30 mouse cellular contexts compared by ENCODE assay signal in the genomic region with DNA sequence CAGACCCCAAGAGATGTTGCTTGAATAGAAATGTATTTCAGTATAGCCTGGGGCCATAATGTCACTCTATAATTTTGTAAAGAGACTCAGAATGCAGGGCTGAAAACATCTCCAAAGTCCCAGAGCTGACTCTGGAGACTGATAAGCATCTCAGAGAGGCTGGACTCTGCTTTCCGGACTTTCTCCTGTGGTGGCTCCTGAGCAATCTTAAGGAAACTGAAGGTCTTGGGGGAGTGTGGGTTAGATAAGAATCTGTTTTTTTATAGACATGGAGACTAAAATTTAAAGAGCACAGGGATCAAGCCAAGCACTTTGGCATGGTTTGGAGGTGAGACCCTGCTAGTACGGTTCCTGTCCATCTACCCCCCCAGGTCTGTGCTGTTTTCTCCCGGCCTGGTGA.
DNase-seq lines count a peak whose midpoint lies in the region; ATAC-seq and TF ChIP-seq lines count a peak whose summit lies in the region.
"Had no signal": no experiment of that assay in that cellular context is flagged by ENCODE, and none has a peak within 500 bp of the region (broad histone marks: within the 10 kb centered on the region; RNA-seq: fewer than 3 reads in every experiment).

No protein-coding gene starts in this region.

- no peak overlapping the region for H3K9ac ChIP-seq in lung, embryonic 15.5 days
- H3K9ac ChIP-seq in lung, postnatal 0 days (replicated peaks; ENCODE audit: low read depth) = no peak overlapping the region
- H3K9ac ChIP-seq in forebrain, embryonic 16.5 days (replicated peaks; ENCODE audit: low read depth, low read length) = no peak overlapping the region
- H3K9ac ChIP-seq: embryonic facial prominence, embryonic 13.5 days; embryonic facial prominence, embryonic 15.5 days; forebrain, embryonic 12.5 days; forebrain, postnatal 0 days had no signal

- TF ChIP-seq EP300 in lung, postnatal 0 days (IDR thresholded peaks at IDR 0.05) = no peak

- no peak for TF ChIP-seq POLR2A in lung, adult 2 months (IDR thresholded peaks at IDR 0.05; ENCODE audit: borderline replicate concordance, extremely low read depth, low read depth, low read length)

- no peak for TF ChIP-seq CTCF in lung, adult 2 months (IDR thresholded peaks at IDR 0.05; ENCODE audit: insufficient read depth, low read length)
- TF ChIP-seq CTCF in lung, postnatal 0 days (IDR thresholded peaks at IDR 0.05) = no peak

- WGBS in lung, embryonic 15.5 days = 45% methylated on average over 3 of the region's 3 CpGs
- 60% methylated on average over 3 of the region's 3 CpGs for WGBS in lung, adult 2 months
- WGBS in lung, postnatal 0 days = 53% methylated on average over 3 of the region's 3 CpGs
- WGBS in forebrain, embryonic 16.5 days = 92% methylated on average over 3 of the region's 3 CpGs

- no peak overlapping the region for H3K4me2 ChIP-seq in lung, embryonic 15.5 days
- no peak overlapping the region for H3K4me2 ChIP-seq in lung, postnatal 0 days (replicated peaks; ENCODE audit: low read depth, low read length)
- no peak overlapping the region for H3K4me2 ChIP-seq in forebrain, embryonic 16.5 days (ENCODE audit: low read length)
- H3K4me2 ChIP-seq: embryonic facial prominence, embryonic 13.5 days; embryonic facial prominence, embryonic 15.5 days; forebrain, embryonic 12.5 days had no signal

- no peak for ATAC-seq in lung, embryonic 15.5 days (ENCODE audit: borderline replicate concordance, extremely low read depth, low FRiP score, low TSS enrichment)
- peak; percentile 62 for ATAC-seq in lung, postnatal 0 days
- ATAC-seq in common myeloid progenitor, adult 5-6 weeks (replicated peaks; ENCODE audit: low read depth, poor library complexity, severe bottlenecking) = peak; percentile 53
- no peak for ATAC-seq in forebrain, embryonic 16.5 days
- ATAC-seq: activated CD4-positive, CD25-positive, alpha-beta regulatory T cell, adult 4 months; CD4-positive, CD25-positive, alpha-beta regulatory T cell, adult 4 months; forebrain, embryonic 14.5 days; forebrain, postnatal 0 days; Patski had no signal

- no peaks in the 10 kb centered on the region for H3K27me3 ChIP-seq in lung, embryonic 15.5 days
- no peaks in the 10 kb centered on the region for H3K27me3 ChIP-seq in lung, postnatal 0 days (replicated peaks; ENCODE audit: insufficient read depth, low read length)
- peaks cover 19% of the 10 kb centered on the region; the same call in 1 of the 2 replicates for H3K27me3 ChIP-seq in forebrain, embryonic 16.5 days (replicated peaks; ENCODE audit: control insufficient read depth, insufficient read depth, low read length)
- H3K27me3 ChIP-seq: CH12.LX; embryonic facial prominence, embryonic 13.5 days; embryonic facial prominence, embryonic 15.5 days had no signal

- no peak overlapping the region for H3K4me3 ChIP-seq in lung, embryonic 15.5 days
- no peak overlapping the region for H3K4me3 ChIP-seq in lung, adult 2 months (replicated peaks; ENCODE audit: extremely low read depth, low read depth, low read length)
- H3K4me3 ChIP-seq in lung, postnatal 0 days (ENCODE audit: low read depth, low read length) = no peak overlapping the region
- no peak overlapping the region for H3K4me3 ChIP-seq in forebrain, embryonic 16.5 days (replicated peaks; ENCODE audit: low read length)
- H3K4me3 ChIP-seq: embryonic facial prominence, embryonic 13.5 days; embryonic facial prominence, embryonic 15.5 days; erythroblast, embryonic 14.5 days; forebrain, embryonic 10.5 days; forebrain, embryonic 12.5 days had no signal

- no peaks in the 10 kb centered on the region for H3K4me1 ChIP-seq in lung, embryonic 15.5 days
- H3K4me1 ChIP-seq in lung, adult 2 months (ENCODE audit: control insufficient read depth, insufficient read depth, low read length) = no peaks in the 10 kb centered on the region; the same call in 1 of the 2 replicates
- no peaks in the 10 kb centered on the region for H3K4me1 ChIP-seq in lung, postnatal 0 days (ENCODE audit: insufficient read depth, low read depth, low read length)
- H3K4me1 ChIP-seq in forebrain, embryonic 16.5 days (replicated peaks; ENCODE audit: control insufficient read depth, insufficient read depth, low read length) = peaks cover 6% of the 10 kb centered on the region; the same call in 1 of the 2 replicates
- H3K4me1 ChIP-seq: embryonic facial prominence, embryonic 13.5 days; embryonic facial prominence, embryonic 15.5 days had no signal

- H3K27ac ChIP-seq in lung, embryonic 15.5 days = peak overlapping the region; percentile 87
- H3K27ac ChIP-seq in lung, postnatal 0 days (ENCODE audit: low read length) = peak overlapping the region; percentile 57
- H3K27ac ChIP-seq in forebrain, embryonic 16.5 days (ENCODE audit: low read length) = no peak overlapping the region
- H3K27ac ChIP-seq: embryonic facial prominence, embryonic 13.5 days; embryonic facial prominence, embryonic 15.5 days; forebrain, embryonic 10.5 days; forebrain, embryonic 12.5 days had no signal

- no peak for DNase-seq in lung, adult 2 months
- DNase-seq in lung, postnatal 0 days (ENCODE audit: low spot score) = no peak
- no peak for DNase-seq in lung, postnatal 14 days
- DNase-seq in 416B (ENCODE audit: low read depth) = peak; percentile 88
- DNase-seq in gastrocnemius, postnatal 25 days = no peak
- DNase-seq: adrenal gland, adult 8-10 months; adrenal gland, postnatal 14 days; adrenal gland, postnatal 36 days; B cell, adult 2 months; cerebellum, adult 11-12 months; cerebellum, adult 2 months; cerebellum, adult 9-10 months; cerebellum, postnatal 10 days; cerebellum, postnatal 25 days; embryo, embryonic 11 days; forebrain, postnatal 0 days had no signal

- H3K36me3 ChIP-seq in lung, embryonic 15.5 days = no peaks in the 10 kb centered on the region
- H3K36me3 ChIP-seq in lung, postnatal 0 days (ENCODE audit: insufficient read depth, low read length) = no peaks in the 10 kb centered on the region
- no peaks in the 10 kb centered on the region for H3K36me3 ChIP-seq in forebrain, embryonic 16.5 days (ENCODE audit: control insufficient read depth, insufficient read depth)
- H3K36me3 ChIP-seq: embryonic facial prominence, embryonic 13.5 days; embryonic facial prominence, embryonic 15.5 days; forebrain, embryonic 10.5 days; forebrain, embryonic 12.5 days; G1E had no signal

- no peaks in the 10 kb centered on the region for H3K9me3 ChIP-seq in lung, embryonic 15.5 days
- no peaks in the 10 kb centered on the region for H3K9me3 ChIP-seq in lung, postnatal 0 days (ENCODE audit: low read length)
- H3K9me3 ChIP-seq in forebrain, embryonic 16.5 days (ENCODE audit: control insufficient read depth, low read length) = no peaks in the 10 kb centered on the region
- H3K9me3 ChIP-seq: embryonic facial prominence, embryonic 13.5 days; embryonic facial prominence, embryonic 15.5 days; forebrain, embryonic 10.5 days; forebrain, embryonic 12.5 days; G1E had no signal

Comparison
In these comparisons a context has a peak if more than half of its experiments do, and no peak if none do; other contexts are left out.
1. ATAC-seq: peak in lung, postnatal 0 days (single experiment) and common myeloid progenitor, adult 5-6 weeks (single experiment); none in lung, embryonic 15.5 days (single experiment) and forebrain, embryonic 16.5 days (single experiment).